In the genomic region with DNA sequence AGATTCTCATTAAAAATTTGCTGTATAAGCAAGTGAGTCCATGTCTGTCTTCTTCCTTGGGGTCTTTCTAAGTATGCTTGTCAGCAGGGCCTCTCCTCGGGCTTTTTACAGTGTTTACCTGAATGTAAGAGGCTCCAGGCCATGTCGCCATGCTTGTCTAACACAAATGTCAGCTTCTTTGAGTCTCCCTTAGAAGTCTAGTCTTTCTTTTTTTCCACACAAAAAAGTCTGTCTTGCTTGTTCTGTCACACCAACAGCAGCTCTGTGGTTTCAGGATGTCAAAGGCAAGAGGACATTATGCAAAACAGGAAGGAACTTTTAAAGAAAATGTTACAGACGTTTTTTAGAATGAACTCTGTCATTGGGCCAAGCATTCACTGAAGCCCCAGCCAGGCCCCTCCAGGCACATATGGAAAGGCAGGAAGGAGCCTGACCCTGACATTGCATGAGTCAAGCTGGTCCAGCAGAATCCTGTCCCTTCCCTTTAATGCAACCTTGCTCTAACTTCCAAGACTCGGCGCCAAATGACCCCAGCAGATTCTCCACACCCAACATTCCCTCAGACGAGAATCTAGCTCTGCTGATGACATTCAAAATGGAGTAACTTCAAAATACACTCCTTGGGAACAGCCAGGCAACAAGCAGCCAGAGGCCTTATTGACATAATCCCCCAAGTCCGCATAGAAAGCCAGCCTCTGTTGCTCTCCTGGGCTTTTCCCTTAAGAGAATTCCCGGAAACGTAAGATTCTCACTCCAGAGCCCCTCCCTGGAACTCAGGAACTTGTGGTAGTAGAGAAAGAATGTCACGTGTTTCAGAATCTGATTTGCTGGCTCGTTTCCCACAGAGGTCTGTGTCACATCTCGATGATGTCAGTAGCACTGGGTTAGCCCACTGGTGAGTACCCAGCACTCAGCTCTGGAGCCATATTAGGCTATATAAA, we compare ENCODE assay signal across 8 mouse cellular contexts. TPM values are rescaled to one million over a fixed set of nuclear protein-coding genes. Genes with fewer than 3 reads are reported as not detected.
DNase-seq lines count a peak whose midpoint lies in the region; ATAC-seq and TF ChIP-seq lines count a peak whose summit lies in the region.

No protein-coding gene starts in this region.

- peak overlapping the region; percentile 52 for H3K4me2 ChIP-seq in CH12.LX (ENCODE audit: insufficient read depth, low read depth, poor library complexity, severe bottlenecking)
- H3K4me2 ChIP-seq in hindbrain, embryonic 14.5 days (replicated peaks): no peak overlapping the region
- no peak overlapping the region for H3K4me2 ChIP-seq in neural tube, embryonic 13.5 days

- H3K4me1 ChIP-seq in CH12.LX (ENCODE audit: control insufficient read depth in 1 of 2, insufficient read depth in 2 of 2): peaks cover 38 to 98% of the 10 kb centered on the region in 2 experiments
- H3K4me1 ChIP-seq in embryonic fibroblast, embryonic 13.5 days (ENCODE audit: control insufficient read depth, insufficient read depth, low read length): peaks cover 32% of the 10 kb centered on the region
- peaks cover 12% of the 10 kb centered on the region for H3K4me1 ChIP-seq in hindbrain, embryonic 14.5 days (replicated peaks; ENCODE audit: control insufficient read depth, insufficient read depth, low read length)
- H3K4me1 ChIP-seq in liver, adult 2 months (ENCODE audit: control insufficient read depth, insufficient read depth, low read length): peaks cover 45% of the 10 kb centered on the region
- peaks cover 30% of the 10 kb centered on the region for H3K4me1 ChIP-seq in neural tube, embryonic 13.5 days (replicated peaks)

- H3K4me3 ChIP-seq in CH12.LX (replicated peaks in 1 of 3; ENCODE audit: low read depth in 2 of 3, low read length in 2 of 3, poor library complexity in 1 of 3): no peak overlapping the region
- no peak overlapping the region for H3K4me3 ChIP-seq in embryonic fibroblast, embryonic 13.5 days (ENCODE audit: insufficient read depth, low read length)
- H3K4me3 ChIP-seq in hindbrain, embryonic 14.5 days (replicated peaks; ENCODE audit: low read length): no peak overlapping the region
- H3K4me3 ChIP-seq in liver, adult 2 months (ENCODE audit: insufficient read depth, low read depth, low read length): no peak overlapping the region
- H3K4me3 ChIP-seq in neural tube, embryonic 13.5 days: no peak overlapping the region

- ATAC-seq in hindbrain, embryonic 14.5 days (ENCODE audit: low FRiP score): no peak
- no peak for ATAC-seq in neural tube, embryonic 13.5 days (ENCODE audit: low read depth)

- WGBS in hindbrain, embryonic 14.5 days: 57% methylated on average over 12 of the region's 12 CpGs
- 26% methylated on average over 12 of the region's 12 CpGs for WGBS in liver, adult 2 months
- WGBS in neural tube, embryonic 13.5 days: 63% methylated on average over 12 of the region's 12 CpGs

- peaks cover 84% of the 10 kb centered on the region for H3K79me2 ChIP-seq in CH12.LX (replicated peaks; ENCODE audit: control insufficient read depth, extremely low read depth, insufficient read depth, poor library complexity, severe bottlenecking)
- peaks cover 56% of the 10 kb centered on the region for H3K79me2 ChIP-seq in liver, adult 2 months (ENCODE audit: control insufficient read depth, insufficient read depth, low read length)

- H3K9ac ChIP-seq in CH12.LX (ENCODE audit: insufficient read depth, low read depth): peak overlapping the region; percentile 57
- H3K9ac ChIP-seq in hindbrain, embryonic 14.5 days: no peak overlapping the region
- H3K9ac ChIP-seq in liver, adult 2 months (ENCODE audit: low read depth, low read length): no peak overlapping the region
- no peak overlapping the region for H3K9ac ChIP-seq in neural tube, embryonic 13.5 days

- H3K36me3 ChIP-seq in CH12.LX (replicated peaks in 1 of 2; ENCODE audit: control insufficient read depth in 1 of 2, insufficient read depth in 1 of 2, low read length in 1 of 2): peaks cover 3 to 69% of the 10 kb centered on the region in 2 experiments
- H3K36me3 ChIP-seq in hindbrain, embryonic 14.5 days (replicated peaks; ENCODE audit: control insufficient read depth, insufficient read depth): no peaks in the 10 kb centered on the region
- H3K36me3 ChIP-seq in liver, adult 2 months (ENCODE audit: control insufficient read depth, insufficient read depth, low read length): no peaks in the 10 kb centered on the region
- no peaks in the 10 kb centered on the region for H3K36me3 ChIP-seq in neural tube, embryonic 13.5 days

- TF ChIP-seq EP300 in CH12.LX (IDR thresholded peaks at IDR 0.05; ENCODE audit: low read length): no peak; the same call in 1 of the 2 replicates

- no peak for TF ChIP-seq RAD21 in CH12.LX (IDR thresholded peaks at IDR 0.05; ENCODE audit: low read depth, low read length)

- dilution Hi-C loops in CH12.LX (cut with MboI; ENCODE audit: extremely low pct_ligation_motif_present, extremely low pct_unique_long_range_greater_than_20kb, low sequenced_read_pairs): no loop called here

- in situ Hi-C loops in CH12.LX (cut with MboI; ENCODE audit: low pct_ligation_motif_present, low pct_unique_long_range_greater_than_20kb, low sequenced_read_pairs): no loop called here

- DNase-seq in 3134 (ENCODE audit: extremely low read depth, insufficient read length, low spot score) (peak; percentile 35), CH12.LX (ENCODE audit: extremely low read depth) (no peak)
- no peak for DNase-seq in hindbrain, embryonic 14.5 days (ENCODE audit: low spot score)
- DNase-seq in liver, adult 2 months (ENCODE audit: extremely low read depth, low read depth, low spot score): peak; percentile 55
- DNase-seq in ovary, postnatal 36 days (ENCODE audit: low spot score): no peak
- DNase-seq in layer of hippocampus, postnatal 14 days (ENCODE audit: low spot score in 2 of 2): no peak

- TF ChIP-seq POLR2A in CH12.LX (IDR thresholded peaks at IDR 0.05; ENCODE audit: low read depth, low read length): no peak; the same call in none of the 2 replicates
- no peak for TF ChIP-seq POLR2A in embryonic fibroblast, embryonic 13.5 days (IDR thresholded peaks at IDR 0.05; ENCODE audit: low read depth, low read length)
- no peak for TF ChIP-seq POLR2A in liver, adult 2 months (IDR thresholded peaks at IDR 0.05; ENCODE audit: extremely low read depth, insufficient read depth, low read length)

- H3K27me3 ChIP-seq in CH12.LX (replicated peaks): no peaks in the 10 kb centered on the region
- H3K27me3 ChIP-seq in hindbrain, embryonic 14.5 days (ENCODE audit: control insufficient read depth, insufficient read depth, low read length): no peaks in the 10 kb centered on the region
- no peaks in the 10 kb centered on the region for H3K27me3 ChIP-seq in liver, adult 2 months (ENCODE audit: control insufficient read depth, insufficient read depth, low read length)
- no peaks in the 10 kb centered on the region for H3K27me3 ChIP-seq in neural tube, embryonic 13.5 days

- TF ChIP-seq CTCF in CH12.LX (conservative IDR thresholded peaks at IDR 0.05 in 1 of 2, IDR thresholded peaks at IDR 0.05 in 1 of 2; ENCODE audit: low read depth in 2 of 2, low read length in 2 of 2): no peak
- TF ChIP-seq CTCF in embryonic fibroblast, embryonic 13.5 days (IDR thresholded peaks at IDR 0.05; ENCODE audit: borderline replicate concordance, insufficient read depth, low read length): no peak
- TF ChIP-seq CTCF in liver, adult 2 months (IDR thresholded peaks at IDR 0.05; ENCODE audit: low read depth, low read length): no peak

- H3K27ac ChIP-seq in CH12.LX (ENCODE audit: insufficient read depth, low read depth): peak overlapping the region; percentile 99
- H3K27ac ChIP-seq in embryonic fibroblast, embryonic 13.5 days (ENCODE audit: insufficient read depth, low read length): peak overlapping the region; percentile 77
- peak overlapping the region; percentile 65 for H3K27ac ChIP-seq in hindbrain, embryonic 14.5 days
- H3K27ac ChIP-seq in liver, adult 2 months (replicated peaks; ENCODE audit: insufficient read depth, low read depth, low read length): peak overlapping the region; percentile 69
- H3K27ac ChIP-seq in neural tube, embryonic 13.5 days (replicated peaks): peak overlapping the region; percentile 57

- H3K9me3 ChIP-seq in CH12.LX (replicated peaks; ENCODE audit: low read length): no peaks in the 10 kb centered on the region
- no peaks in the 10 kb centered on the region for H3K9me3 ChIP-seq in hindbrain, embryonic 14.5 days (ENCODE audit: control insufficient read depth, low read length)
- H3K9me3 ChIP-seq in neural tube, embryonic 13.5 days: no peaks in the 10 kb centered on the region

TF ChIP-seq in CH12.LX, 34 proteins besides CTCF, POLR2A, EP300 and RAD21 (continues in another document):
- TF ChIP-seq PAX5 (IDR thresholded peaks at IDR 0.05; ENCODE audit: low read length) (no peak), HCFC1 (IDR thresholded peaks at IDR 0.05; ENCODE audit: low read depth, low read length) (no peak; the same call in 1 of the 2 replicates), NRF1 (IDR thresholded peaks at IDR 0.05; ENCODE audit: low read depth, low read length) (0 out of 2 replicates have a peak, but pooled peaks have one; percentile 8), GABPA (IDR thresholded peaks at IDR 0.05; ENCODE audit: insufficient replicate concordance, low read depth, low read length) (no peak), MAZ (IDR thresholded peaks at IDR 0.05; ENCODE audit: low read depth, low read length) (no peak), KAT2A (IDR thresholded peaks at IDR 0.05; ENCODE audit: insufficient replicate concordance, low read length) (0 out of 2 replicates have a peak, but pooled peaks have one; percentile 33), JUN (IDR thresholded peaks at IDR 0.05; ENCODE audit: insufficient read depth, low read depth, low read length) (no peak), TCF12 (IDR thresholded peaks at IDR 0.05; ENCODE audit: low read depth, low read length) (no peak), SIN3A (IDR thresholded peaks at IDR 0.05; ENCODE audit: low read length) (peak; percentile 73), RCOR1 (conservative IDR thresholded peaks at IDR 0.05; ENCODE audit: low read depth, low read length) (0 out of 2 replicates have a peak, but pooled peaks have one; percentile 69), E2F4 (IDR thresholded peaks at IDR 0.05; ENCODE audit: insufficient replicate concordance, low read depth, low read length) (no peak), SMC3 (IDR thresholded peaks at IDR 0.05; ENCODE audit: low read depth, low read length) (no peak), JUND (conservative IDR thresholded peaks at IDR 0.05; ENCODE audit: low read depth, low read length) (no peak)

RNA-seq across cellular contexts. Expression of a gene that starts 8.7 kb away (rescaled TPM):
- total RNA-seq in CH12.LX (2012; rRNA removed) (39.5 and 46.6 TPM in 2 replicates), CH12.LX (2014; rRNA removed) (59.6 and 66.6 TPM in 2 replicates)
- 72.4 and 80.2 TPM in 2 replicates for polyA plus RNA-seq in CH12.LX (2012; ENCODE audit: insufficient read length, low read depth)
- 103 and 119 TPM in 2 replicates for polyA plus RNA-seq in embryonic fibroblast, embryonic 13.5 days (2011; ENCODE audit: insufficient read length, low read depth, missing spikeins)
- polyA plus RNA-seq in hindbrain, embryonic 14.5 days (2014; fragmentation: Nextera tagmentation; extraction: Ambion mirVana): 8.2 and 9.1 TPM in 2 replicates
- 11.0 and 13.8 TPM in 2 replicates for total RNA-seq in liver, adult 2 months (2014; rRNA removed)
- polyA plus RNA-seq in liver, adult 2 months (2012; rRNA removed): 20.7 and 28.1 TPM in 2 replicates
- 10.2 and 12.1 TPM in 2 replicates for polyA plus RNA-seq in neural tube, embryonic 13.5 days (2015; fragmentation: Nextera tagmentation; extraction: Ambion mirVana)
- total RNA-seq in layer of hippocampus, postnatal 14 days (2021): 1 to 10 TPM; 6.2 to 8.5 TPM

Comparison
In these comparisons a context has a peak if more than half of its experiments do, and no peak if none do; other contexts are left out.
1. DNase-seq: peak in 3134 (single experiment) and liver, adult 2 months (single experiment); none in CH12.LX (single experiment), hindbrain, embryonic 14.5 days (single experiment), ovary, postnatal 36 days (single experiment) and layer of hippocampus, postnatal 14 days (0 of 2).
2. Peak in every context shown above with its lines, with median percentiles within 50 percentile points of each other: H3K27ac ChIP-seq.